Mouse (Mus musculus) testis, adult 2 months (tissue): ENCODE measurements at regions not wholly inside any gene's neighbourhood (a gene's known extent, or its start where the extent isn't known, plus 50 kb on each side); places are given as distances from the start of the nearest gene placed in this dataset.

Experiments used
- CTCF ChIP-seq: fragments of 200-500 bp; IDR thresholded peaks from 2 replicates; pipeline ENCODE4 v1.5.1; 2012; ENCODE audit warnings: low read depth, mild to moderate bottlenecking, inconsistent platforms, low read length, moderate library complexity; ENCODE audit not compliant: control insufficient read depth, insufficient read depth, insufficient replicate concordance
- POLR2A ChIP-seq: fragments of 200-500 bp; IDR thresholded peaks from 2 replicates; pipeline ENCODE4 v1.6.1; 2012; ENCODE audit warnings: low read depth, mild to moderate bottlenecking, inconsistent platforms, low read length, moderate library complexity; ENCODE audit not compliant: control insufficient read depth

GRCm38 (mm10) chr2:169297226-169297625, 290.3 kb downstream of the Gm11011 start:
- no peak for TF ChIP-seq POLR2A
- no peak for TF ChIP-seq CTCF
